Mouse (Mus musculus) lung, embryonic 14.5 days (tissue): ENCODE data around the gene Tbc1d13. TPM values are rescaled to one million over a fixed set of nuclear protein-coding genes. Genes with fewer than 3 reads are reported as not detected.

Experiments used
- ATAC-seq: fragments of 200-750 bp; cut with Nextera tagmentation; 2 replicates; pipeline ENCODE4 v1.8.0; 2017; ENCODE audit warnings: mild to moderate bottlenecking, moderate TSS enrichment, moderate library complexity; ENCODE audit not compliant: insufficient read depth
- DNase-seq: peaks from one replicate; pipeline ENCODE4 v3.0.0-alpha.2; 2015
- H3K27ac ChIP-seq: fragments of 300-500 bp; sonication (generic); 2 replicates; pipeline ENCODE4 v1.5.1; 2014; ENCODE audit warnings: low read depth, mild to moderate bottlenecking, moderate library complexity
- H3K27me3 ChIP-seq: fragments of 300-500 bp; sonication (generic); 2 replicates; pipeline ENCODE4 v1.6.1; 2014; ENCODE audit warnings: low read length, control low read depth; ENCODE audit not compliant: insufficient read depth
- H3K36me3 ChIP-seq: fragments of 300-500 bp; sonication (generic); 2 replicates; pipeline ENCODE4 v1.6.1; 2014; ENCODE audit warnings: control low read depth; ENCODE audit not compliant: insufficient read depth
- H3K4me1 ChIP-seq: fragments of 300-500 bp; sonication (generic); 2 replicates; pipeline ENCODE4 v1.6.1; 2014; ENCODE audit warnings: antibody characterized with exemption, control low read depth; ENCODE audit not compliant: insufficient read depth
- H3K4me2 ChIP-seq: fragments of 300-500 bp; sonication (generic); 2 replicates; pipeline ENCODE4 v1.6.1; 2014; ENCODE audit warnings: mild to moderate bottlenecking
- H3K4me3 ChIP-seq: fragments of 300-500 bp; sonication (generic); 2 replicates; pipeline ENCODE4 v1.5.1; 2014; ENCODE audit warnings: low read depth, low read length
- H3K9ac ChIP-seq: fragments of 300-500 bp; sonication (generic); 2 replicates; pipeline ENCODE4 v1.6.1; 2014
- H3K9me3 ChIP-seq: fragments of 300-500 bp; sonication (generic); 2 replicates; pipeline ENCODE4 v1.6.1; 2016; ENCODE audit warnings: low read depth, low read length, control low read depth
- CTCF ChIP-seq: IDR thresholded peaks from 2 replicates; pipeline ENCODE4 v1.5.1; 2016; ENCODE audit warnings: antibody characterized with exemption, low read depth
- WGBS: fragments of 180-500 bp; shearing (Covaris S2); extraction: QIAGEN DNeasy Blood & Tissue Kit; methylation state at CpG from one replicate; pipeline ENCODE4 v1.1.7; 2014; 5-methylcytosine and 5-hydroxymethylcytosine counted together
- polyA plus RNA-seq: library from polyadenylated mRNA; unstranded; fragments of >200 nt; fragmentation: Nextera tagmentation; extraction: Ambion mirVana; gene quantifications from 2 replicates; pipeline ENCODE4 v1.2.1, GENCODE M21; 2014

Gene Tbc1d13
- polyA plus RNA-seq, 1 experiment from 2014 or later = 10.9 TPM

- no peak for DNase-seq
- 92% methylated on average over 2 of the region's 2 CpGs for WGBS
- H3K27me3 ChIP-seq = no peaks in the 10 kb centered on the region
- no peak overlapping the region for H3K4me3 ChIP-seq
- H3K4me2 ChIP-seq = no peak overlapping the region
- no peaks in the 10 kb centered on the region for H3K9me3 ChIP-seq
- peaks cover 62% of the 10 kb centered on the region for H3K36me3 ChIP-seq
- H3K27ac ChIP-seq = no peak overlapping the region
- H3K4me1 ChIP-seq = no peaks in the 10 kb centered on the region
- ATAC-seq = no peak
- TF ChIP-seq CTCF = no peak
- no peak overlapping the region for H3K9ac ChIP-seq
Measured at GRCm38 (mm10) chr2:30111500-30111899, 22.0 kb upstream of the Tbc1d13 start.

GRCm38 (mm10) chr2:30112564-30112963 is 21.0 kb upstream of the Tbc1d13 start:
- WGBS = 85% methylated on average over 5 of the region's 5 CpGs
- no peak overlapping the region for H3K4me2 ChIP-seq
- DNase-seq (no peak), ATAC-seq (no peak)
- no peaks in the 10 kb centered on the region for H3K4me1 ChIP-seq
- H3K27me3 ChIP-seq = no peaks in the 10 kb centered on the region
- peaks cover 52% of the 10 kb centered on the region for H3K36me3 ChIP-seq
- no peak overlapping the region for H3K4me3 ChIP-seq
- H3K27ac ChIP-seq = no peak overlapping the region
- TF ChIP-seq CTCF = no peak
- H3K9ac ChIP-seq = no peak overlapping the region
- H3K9me3 ChIP-seq = no peaks in the 10 kb centered on the region

- Histone ChIP-seq H3K4me1 (no peaks in the 10 kb centered on the region), H3K36me3 (no peaks in the 10 kb centered on the region), H3K27ac (no peak overlapping the region), H3K4me3 (no peak overlapping the region), H3K9me3 (no peaks in the 10 kb centered on the region), H3K4me2 (no peak overlapping the region), H3K9ac (no peak overlapping the region), H3K27me3 (no peaks in the 10 kb centered on the region)
- ATAC-seq (no peak), DNase-seq (no peak)
- 41% methylated on average over 6 of the region's 6 CpGs for WGBS
- no peak for TF ChIP-seq CTCF
Measured at GRCm38 (mm10) chr2:30119641-30120051, 13.9 kb upstream of the Tbc1d13 start.

- Histone ChIP-seq H3K9ac (no peak overlapping the region), H3K4me1 (no peaks in the 10 kb centered on the region), H3K9me3 (no peaks in the 10 kb centered on the region), H3K4me3 (no peak overlapping the region), H3K36me3 (no peaks in the 10 kb centered on the region), H3K27ac (no peak overlapping the region), H3K4me2 (no peak overlapping the region), H3K27me3 (no peaks in the 10 kb centered on the region)
- 83% methylated on average over 4 of the region's 4 CpGs for WGBS
- no peak for TF ChIP-seq CTCF
- no peak for DNase-seq
- no peak for ATAC-seq
Measured at GRCm38 (mm10) chr2:30120269-30120668, 13.3 kb upstream of the Tbc1d13 start.

- Histone ChIP-seq H3K27me3 (no peaks in the 10 kb centered on the region), H3K9ac (no peak overlapping the region), H3K27ac (no peak overlapping the region), H3K36me3 (no peaks in the 10 kb centered on the region), H3K9me3 (no peaks in the 10 kb centered on the region), H3K4me1 (no peaks in the 10 kb centered on the region), H3K4me3 (no peak overlapping the region), H3K4me2 (no peak overlapping the region; the same call in 1 of the 2 replicates)
- WGBS = 77% methylated on average over 5 of the region's 5 CpGs
- TF ChIP-seq CTCF = no peak
- ATAC-seq = no peak
- DNase-seq = no peak
Measured at GRCm38 (mm10) chr2:30122766-30123165, 10.8 kb upstream of the Tbc1d13 start.

GRCm38 (mm10) chr2:30123729-30124471 is 9.6 kb upstream of the Tbc1d13 start:
- no peaks in the 10 kb centered on the region for H3K4me1 ChIP-seq
- peak overlapping the region; percentile 95 for H3K4me2 ChIP-seq
- no peak for DNase-seq
- ATAC-seq = peak; percentile 80
- peak overlapping the region; percentile 90 for H3K9ac ChIP-seq
- no peaks in the 10 kb centered on the region for H3K36me3 ChIP-seq
- 1% methylated on average over 43 of the region's 44 CpGs for WGBS
- H3K27me3 ChIP-seq = no peaks in the 10 kb centered on the region
- peak overlapping the region; percentile 79 for H3K4me3 ChIP-seq
- H3K9me3 ChIP-seq = no peaks in the 10 kb centered on the region
- no peak for TF ChIP-seq CTCF
- H3K27ac ChIP-seq = peak overlapping the region; percentile 87

- H3K9me3 ChIP-seq = no peaks in the 10 kb centered on the region
- no peaks in the 10 kb centered on the region for H3K27me3 ChIP-seq
- peak within 1 kb of the TSS; percentile 79 for H3K4me3 ChIP-seq
- TF ChIP-seq CTCF = no peak
- H3K9ac ChIP-seq = peak within 1 kb of the TSS; percentile 90
- DNase-seq (peak; percentile 97), ATAC-seq (peak; percentile 97)
- no peaks in the 10 kb centered on the region for H3K4me1 ChIP-seq
- no peaks in the 10 kb centered on the region for H3K36me3 ChIP-seq
- 9% methylated on average over 31 of the region's 31 CpGs for WGBS
- peak within 1 kb of the TSS; percentile 95 for H3K4me2 ChIP-seq
- peak within 1 kb of the TSS; percentile 87 for H3K27ac ChIP-seq
Measured at GRCm38 (mm10) chr2:30124472-30125274, 8.9 kb upstream of the Tbc1d13 start, which contains the start of gene Zer1. Zer1 (minus strand) TSS chr2:30124585.
